Mouse (Mus musculus) left cerebral cortex, adult 2 months (tissue): Measurements from ENCODE around the gene A3galt2. TPM values are rescaled to one million over a fixed set of nuclear protein-coding genes. Genes with fewer than 3 reads are reported as not detected.

Experiments used
- DNase-seq, 2 experiments: peaks; one replicate each; pipeline ENCODE4 v3.0.0; 2021 to 2022; ENCODE audit warnings: low spot score in 2 of 2, mixed read lengths in 1 of 2; ENCODE audit errors: extremely low spot score in 1 of 2
- H3K27ac ChIP-seq: fragments of 200-600 bp; 2 replicates; pipeline ENCODE4 v1.8.1; 2022
- H3K4me3 ChIP-seq: fragments of 200-600 bp; 2 replicates; pipeline ENCODE4 v1.8.1; 2022
- CTCF ChIP-seq: fragments of 200-600 bp; IDR thresholded peaks from 2 replicates; pipeline ENCODE4 v1.8.1; 2022; ENCODE audit warnings: antibody characterized with exemption, mild to moderate bottlenecking, moderate library complexity
- intact Hi-C: fragments of 180-260 bp; cut with DNase I; formaldehyde crosslinking; loops from one replicate; pipeline ENCODE4 v1.15.1; 2025
- total RNA-seq, 2 experiments: library from RNA; stranded (reverse); gene quantifications; 2 replicates each; pipeline ENCODE4 v1.2.3; 2021

Gene A3galt2
- total RNA-seq, 2 experiments from 2014 or later = 0.27 to 0.54 TPM

DNA sequence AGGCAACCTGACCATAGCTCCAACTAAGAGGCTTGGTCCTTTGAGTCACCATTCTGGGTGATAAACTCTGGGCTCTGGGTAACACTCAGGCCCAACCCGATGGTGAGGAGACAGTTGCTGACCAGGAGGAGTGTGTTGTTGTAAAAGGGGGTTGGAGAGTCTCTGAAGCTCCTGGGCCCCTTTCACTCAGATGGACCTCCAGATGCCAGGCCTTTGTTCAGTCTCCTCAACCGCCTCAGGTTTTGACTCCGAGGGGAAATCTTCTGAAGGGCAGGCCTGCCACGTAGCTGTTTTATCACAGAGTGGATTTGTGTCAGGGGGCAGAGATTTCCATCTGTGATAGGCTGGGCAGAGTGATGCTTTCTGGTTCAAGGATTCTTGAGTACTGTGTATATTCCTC, 38.9 kb upstream of the A3galt2 start:
- Histone ChIP-seq H3K27ac (peak overlapping the region; percentile 28; the same call in 1 of the 2 replicates), H3K4me3 (no peak overlapping the region)
- DNase-seq = no peak
- no peak for TF ChIP-seq CTCF
- intact Hi-C loops = no loop called here

DNA sequence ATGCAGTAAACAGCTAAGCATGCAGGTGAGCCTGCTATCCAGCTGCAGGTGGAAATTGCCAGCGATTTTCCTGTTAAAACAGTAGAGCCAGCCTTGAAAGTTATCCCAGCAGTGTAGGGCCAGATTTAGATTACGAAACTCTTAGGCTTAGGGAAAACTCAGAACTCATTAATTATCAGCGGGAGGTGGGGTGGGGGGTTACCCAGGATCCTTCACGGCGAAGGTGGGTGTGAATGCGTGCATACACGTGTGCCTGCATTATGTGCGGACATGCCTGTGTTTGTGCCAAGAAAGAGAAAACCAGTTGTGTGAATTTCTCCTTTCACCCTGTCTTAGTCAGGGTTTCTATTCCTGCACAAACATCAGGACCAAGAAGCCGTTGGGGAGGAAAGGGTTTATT, 38.4 kb upstream of the A3galt2 start:
- no peak for DNase-seq
- TF ChIP-seq CTCF = no peak
- intact Hi-C loops = no loop called here
- no peak overlapping the region for H3K4me3 ChIP-seq
- H3K27ac ChIP-seq = no peak overlapping the region; the same call in 1 of the 2 replicates

GRCm38 (mm10) chr4:128720110-128720509, 35.1 kb upstream of the A3galt2 start:
- peak in 1 of 2 experiments; percentile 62 for DNase-seq
- intact Hi-C loops = no loop called here
- TF ChIP-seq CTCF = peak; percentile 11; the same call in 1 of the 2 replicates

DNA sequence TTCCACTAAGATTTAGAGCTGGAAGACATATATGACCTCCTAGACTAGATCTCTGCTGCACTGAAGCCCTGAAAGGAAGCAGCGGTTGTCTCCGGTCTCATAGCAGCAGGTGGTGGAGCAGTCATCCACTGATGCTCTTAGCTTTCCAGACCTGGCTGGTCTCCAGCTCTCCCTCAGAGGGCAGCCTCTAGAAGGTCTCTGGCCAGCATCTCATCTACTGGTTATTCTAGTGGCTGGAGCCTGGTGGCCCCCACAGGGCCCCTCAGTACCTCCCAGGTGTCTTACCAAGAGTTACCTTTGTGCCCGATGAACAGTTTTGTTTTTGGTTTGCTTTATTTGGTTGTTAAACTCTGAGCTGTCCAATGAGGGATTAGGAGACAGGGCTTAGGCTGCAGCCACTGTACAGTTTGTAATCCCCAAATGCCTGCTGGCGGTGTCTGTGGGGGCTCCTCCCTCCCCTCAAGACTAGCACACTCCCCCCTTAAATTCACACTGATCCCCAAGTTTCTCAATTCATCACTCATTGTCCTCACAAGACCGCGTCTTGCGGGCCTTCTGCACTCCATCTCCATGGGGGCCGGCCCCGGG, 34.0 kb upstream of the A3galt2 start:
- DNase-seq = no peak
- H3K4me3 ChIP-seq = no peak overlapping the region
- TF ChIP-seq CTCF = no peak
- intact Hi-C loops = no loop called here
- H3K27ac ChIP-seq = no peak overlapping the region

More at GRCm38 (mm10) chr4:128720110-128720509, 35.1 kb upstream of the A3galt2 start:
- Histone ChIP-seq H3K4me3 (no peak overlapping the region), H3K27ac (no peak overlapping the region; the same call in 1 of the 2 replicates)

- no peak overlapping the region for H3K4me3 ChIP-seq
- no peak for DNase-seq
- TF ChIP-seq CTCF = no peak
- intact Hi-C loops = no loop called here
- H3K27ac ChIP-seq = no peak overlapping the region
These were observed 33.4 kb upstream of the A3galt2 start for GRCm38 (mm10) chr4:128721761-128722160.

DNA sequence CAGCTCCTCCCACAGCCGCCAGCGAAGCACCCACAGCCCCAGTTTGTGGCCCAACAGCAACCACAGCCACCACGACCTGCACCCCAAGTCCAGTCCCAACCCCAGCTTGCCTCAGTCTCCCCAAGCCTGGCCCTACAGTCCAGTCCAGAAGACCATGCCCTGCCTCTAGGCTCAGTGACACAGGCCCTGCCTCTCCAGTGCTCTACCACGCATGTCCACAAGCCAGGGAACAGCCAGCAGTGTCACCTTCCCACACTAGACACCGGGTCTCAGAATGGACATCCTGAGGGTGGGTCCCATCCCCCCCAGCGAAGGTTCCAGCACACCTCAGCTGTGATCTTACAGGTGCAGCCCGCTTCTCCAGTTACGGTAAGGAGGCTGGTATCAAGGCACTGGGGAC, 32.2 kb upstream of the A3galt2 start:
- no peak for TF ChIP-seq CTCF
- no peak overlapping the region for H3K4me3 ChIP-seq
- no peak overlapping the region for H3K27ac ChIP-seq
- intact Hi-C loops = no loop called here
- no peak for DNase-seq

DNA sequence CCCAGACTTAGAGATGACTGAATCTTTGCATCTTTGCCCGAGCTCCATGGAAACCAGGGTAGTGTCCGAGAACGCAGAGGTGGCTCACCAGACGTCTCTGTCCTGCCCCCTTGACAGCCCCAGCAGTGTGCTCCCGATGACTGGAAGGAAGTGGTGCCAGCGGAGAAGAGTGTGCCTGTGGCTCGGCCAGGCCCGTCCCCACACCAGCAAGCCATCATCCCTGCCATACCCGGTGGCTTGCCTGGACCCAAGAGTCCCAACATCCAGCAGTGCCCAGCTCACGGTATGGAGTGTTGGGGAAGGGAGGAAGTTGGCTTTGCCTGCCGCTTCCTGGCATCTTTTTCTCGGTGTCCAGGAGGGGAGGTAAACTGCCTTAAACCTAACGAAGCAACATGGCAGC, 31.7 kb upstream of the A3galt2 start:
- Histone ChIP-seq H3K27ac (no peak overlapping the region), H3K4me3 (no peak overlapping the region)
- intact Hi-C loops = no loop called here
- no peak for TF ChIP-seq CTCF
- DNase-seq = no peak

DNA sequence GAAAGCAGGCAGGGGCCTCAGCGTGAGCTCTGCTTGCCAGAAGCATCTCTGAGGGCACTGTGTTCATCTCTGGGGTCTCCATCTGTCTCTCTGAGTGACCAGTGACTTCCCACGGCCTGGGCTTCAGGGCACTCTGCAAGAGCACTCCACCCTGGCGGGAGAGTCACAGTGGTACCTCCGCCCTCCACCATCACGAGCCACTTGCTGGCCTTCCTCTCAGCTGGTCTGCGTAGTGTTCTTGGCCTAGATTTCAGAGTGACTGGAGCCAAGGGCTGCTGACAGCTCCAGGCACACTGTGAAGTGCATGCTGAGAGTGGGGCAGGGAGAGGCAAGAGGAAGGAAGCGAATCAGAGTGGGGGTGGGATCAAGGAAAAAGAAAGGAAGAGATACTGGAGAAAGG, 31.1 kb upstream of the A3galt2 start:
- H3K4me3 ChIP-seq = no peak overlapping the region
- no peak for DNase-seq
- TF ChIP-seq CTCF = no peak
- intact Hi-C loops = no loop called here
- peak overlapping the region; percentile 47; the same call in 1 of the 2 replicates for H3K27ac ChIP-seq

DNA sequence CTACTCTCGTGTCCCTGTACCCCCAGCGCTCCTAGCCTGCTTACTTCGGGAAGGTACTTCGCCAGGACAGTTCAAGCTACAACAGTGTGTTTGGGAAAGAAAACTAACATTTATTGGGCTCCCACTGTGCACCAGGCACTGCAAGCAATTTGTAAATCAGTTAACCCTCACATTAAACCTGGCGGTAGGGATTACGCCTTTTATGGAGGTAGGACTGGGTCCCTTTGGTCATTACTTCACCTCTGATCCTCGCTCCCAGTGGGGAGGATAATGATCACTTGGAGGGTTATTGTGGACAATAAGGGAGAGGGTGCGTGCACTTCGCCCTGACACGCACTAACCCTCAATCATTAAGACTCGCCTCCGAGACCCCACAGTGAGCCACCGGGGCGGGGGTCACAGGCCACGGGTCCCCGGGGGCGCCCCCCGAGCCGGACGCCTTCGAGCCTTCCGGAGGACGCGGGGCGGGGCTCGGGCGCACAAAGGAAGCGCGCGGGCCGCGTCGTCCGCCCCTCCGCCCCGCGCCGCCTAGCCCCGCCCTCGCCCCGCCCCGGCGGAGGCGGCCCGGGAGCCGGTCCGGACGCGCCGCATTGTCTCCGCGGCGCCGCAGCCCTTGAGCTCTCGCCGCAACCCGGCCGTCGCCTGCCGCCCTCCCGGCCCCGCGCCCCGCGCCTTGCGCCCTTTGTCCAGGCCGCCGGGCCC, 28.0 kb upstream of the A3galt2 start:
- TF ChIP-seq CTCF = no peak; the same call in 1 of the 2 replicates
- Histone ChIP-seq H3K27ac (peak overlapping the region; percentile 95), H3K4me3 (peak overlapping the region; percentile 93)
- DNase-seq = peak; percentile 86 to 87
- intact Hi-C loops = loop anchor here (1.0 kb wide), 1 partner anchor 14 kb away; no protein-coding TSS in a partner anchor

- TF ChIP-seq CTCF = no peak
- DNase-seq = peak in 1 of 2 experiments; percentile 40
- intact Hi-C loops = loop anchor here (1.0 kb wide), 1 partner anchor 15 kb away; no protein-coding TSS in a partner anchor
- Histone ChIP-seq H3K27ac (peak overlapping the region; percentile 90), H3K4me3 (peak overlapping the region; percentile 93)
These were observed 27.3 kb upstream of the A3galt2 start for GRCm38 (mm10) chr4:128727721-128728430.

DNA sequence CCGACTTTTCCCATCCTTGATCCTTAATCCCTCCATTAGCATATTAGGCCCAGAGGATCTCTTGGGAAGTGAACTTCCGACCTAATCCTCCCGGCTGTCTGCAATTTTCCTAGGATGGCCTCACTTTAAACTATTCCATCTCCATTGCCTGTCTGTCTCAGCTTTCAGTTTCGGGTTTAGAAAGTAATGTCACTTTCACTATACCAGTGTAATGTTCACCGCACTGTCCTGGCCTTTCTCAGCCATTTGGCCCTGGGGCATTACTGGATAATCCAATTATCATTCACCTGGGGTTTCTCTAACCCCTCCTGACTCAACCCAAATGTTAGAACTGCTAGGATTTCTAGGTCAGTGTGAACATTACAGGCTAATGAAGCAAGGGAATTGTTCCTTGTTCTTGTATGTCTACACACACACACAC, 26.7 kb upstream of the A3galt2 start:
- no peak for TF ChIP-seq CTCF
- intact Hi-C loops = no loop called here
- DNase-seq = no peak
- H3K4me3 ChIP-seq = peak overlapping the region; percentile 93
- H3K27ac ChIP-seq = peak overlapping the region; percentile 90
